Mouse (Mus musculus): Measurements from ENCODE around the gene Hoxb2. TPM values are rescaled to one million over a fixed set of nuclear protein-coding genes. Genes with fewer than 3 reads are reported as not detected.

Hoxb2 gene
- polyA plus RNA-seq, 1 experiment from 2014 or later, result 42.3 TPM

DNA sequence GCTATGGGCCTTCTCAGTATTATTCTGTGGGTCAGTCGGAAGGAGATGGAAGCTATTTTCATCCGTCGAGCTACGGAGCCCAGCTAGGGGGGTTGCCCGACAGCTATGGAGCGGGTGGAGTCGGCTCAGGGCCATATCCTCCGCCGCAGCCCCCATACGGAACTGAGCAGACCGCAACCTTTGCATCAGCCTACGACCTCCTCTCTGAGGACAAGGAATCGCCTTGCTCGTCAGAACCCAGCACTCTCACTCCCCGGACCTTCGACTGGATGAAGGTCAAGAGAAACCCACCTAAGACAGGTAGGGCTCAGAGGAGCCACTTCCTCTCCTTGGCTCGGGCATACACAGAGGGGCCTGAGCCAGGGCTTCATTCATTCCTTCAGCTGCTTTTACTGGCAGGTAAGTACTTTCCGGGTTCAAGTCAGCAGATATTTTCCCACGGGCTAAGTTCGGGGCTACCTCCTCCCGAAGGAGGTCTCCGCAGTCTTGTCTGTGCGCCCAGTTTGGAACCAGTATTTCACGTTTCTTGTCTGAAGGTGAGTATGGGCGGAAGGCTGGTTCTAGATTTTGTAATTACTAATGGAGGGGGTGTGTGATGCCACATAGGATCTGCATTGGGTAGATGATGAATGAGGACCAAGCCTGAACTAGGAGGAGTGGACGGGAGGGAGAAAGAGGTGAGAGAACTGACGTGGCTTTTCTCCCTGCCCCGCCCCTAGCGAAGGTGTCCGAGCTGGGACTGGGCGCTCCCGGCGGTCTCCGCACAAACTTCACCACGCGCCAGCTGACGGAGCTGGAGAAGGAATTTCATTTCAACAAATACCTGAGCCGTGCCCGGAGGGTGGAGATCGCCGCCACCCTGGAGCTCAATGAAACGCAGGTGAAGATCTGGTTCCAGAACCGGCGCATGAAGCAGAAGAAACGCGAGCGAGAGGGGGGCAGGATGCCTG, 16.0 kb downstream of the Hoxb2 start:
- peak overlapping the region; percentile 32 for H3K9ac ChIP-seq (ENCODE audit: low read depth, low read length)
- ATAC-seq (replicated peaks; ENCODE audit: low FRiP score, low read depth) (peak; percentile 67; the same call in 1 of the 2 replicates), DNase-seq (ENCODE audit: low spot score) (peak; percentile 55)
- no peaks in the 10 kb centered on the region for H3K36me3 ChIP-seq (ENCODE audit: insufficient read depth, low read length)
- H3K4me2 ChIP-seq (ENCODE audit: low read length), result peak overlapping the region; percentile 46
- WGBS, result 7% methylated on average over 47 of the region's 47 CpGs
- peaks cover 3% of the 10 kb centered on the region; the same call in 1 of the 2 replicates for H3K4me1 ChIP-seq (replicated peaks; ENCODE audit: insufficient read depth, low read length)
- H3K9me3 ChIP-seq (replicated peaks; ENCODE audit: low read length), result no peaks in the 10 kb centered on the region
- H3K27me3 ChIP-seq (ENCODE audit: insufficient read depth, low read length), result no peaks in the 10 kb centered on the region; the same call in 1 of the 2 replicates
- H3K4me3 ChIP-seq (replicated peaks; ENCODE audit: low read depth, low read length), result peak overlapping the region; percentile 10; the same call in 1 of the 2 replicates
- TF ChIP-seq CTCF (IDR thresholded peaks at IDR 0.05; ENCODE audit: low read depth), result no peak; the same call in 1 of the 2 replicates
- H3K27ac ChIP-seq, result no peak overlapping the region

- ATAC-seq (replicated peaks; ENCODE audit: low FRiP score, low read depth) (no peak), DNase-seq (ENCODE audit: low spot score) (no peak)
- H3K9ac ChIP-seq (ENCODE audit: low read depth, low read length), result no peak overlapping the region
- H3K4me1 ChIP-seq (replicated peaks; ENCODE audit: insufficient read depth, low read length), result peaks cover 3% of the 10 kb centered on the region; the same call in 1 of the 2 replicates
- no peak for TF ChIP-seq CTCF (IDR thresholded peaks at IDR 0.05; ENCODE audit: low read depth)
- H3K27ac ChIP-seq, result no peak overlapping the region
- no peaks in the 10 kb centered on the region for H3K9me3 ChIP-seq (replicated peaks; ENCODE audit: low read length)
- no peak overlapping the region for H3K4me3 ChIP-seq (replicated peaks; ENCODE audit: low read depth, low read length)
- no peaks in the 10 kb centered on the region; the same call in 1 of the 2 replicates for H3K27me3 ChIP-seq (ENCODE audit: insufficient read depth, low read length)
- 65% methylated on average over 6 of the region's 6 CpGs for WGBS
- H3K36me3 ChIP-seq (ENCODE audit: insufficient read depth, low read length), result no peaks in the 10 kb centered on the region
- peak overlapping the region; percentile 46; the same call in 1 of the 2 replicates for H3K4me2 ChIP-seq (ENCODE audit: low read length)
Observed at GRCm38 (mm10) chr11:96367141-96367540, 16.8 kb downstream of the Hoxb2 start.

GRCm38 (mm10) chr11:96368686-96369085, 18.4 kb downstream of the Hoxb2 start:
- Histone ChIP-seq H3K27me3 (ENCODE audit: insufficient read depth, low read length) (no peaks in the 10 kb centered on the region; the same call in 1 of the 2 replicates), H3K4me3 (replicated peaks; ENCODE audit: low read depth, low read length) (no peak overlapping the region), H3K4me1 (replicated peaks; ENCODE audit: insufficient read depth, low read length) (peaks cover 7% of the 10 kb centered on the region), H3K27ac (no peak overlapping the region), H3K4me2 (ENCODE audit: low read length) (no peak overlapping the region), H3K9ac (ENCODE audit: low read depth, low read length) (no peak overlapping the region), H3K36me3 (ENCODE audit: insufficient read depth, low read length) (no peaks in the 10 kb centered on the region), H3K9me3 (replicated peaks; ENCODE audit: low read length) (no peaks in the 10 kb centered on the region)
- ATAC-seq (replicated peaks; ENCODE audit: low FRiP score, low read depth) (no peak), DNase-seq (ENCODE audit: low spot score) (no peak)
- TF ChIP-seq CTCF (IDR thresholded peaks at IDR 0.05; ENCODE audit: low read depth), result no peak
- 42% methylated on average over 5 of the region's 5 CpGs for WGBS

- WGBS, result 66% methylated on average over 7 of the region's 7 CpGs
- TF ChIP-seq CTCF (IDR thresholded peaks at IDR 0.05; ENCODE audit: low read depth), result no peak
- peaks cover 6% of the 10 kb centered on the region for H3K4me1 ChIP-seq (replicated peaks; ENCODE audit: insufficient read depth, low read length)
Observed at GRCm38 (mm10) chr11:96369140-96369539, 18.8 kb downstream of the Hoxb2 start.

DNA sequence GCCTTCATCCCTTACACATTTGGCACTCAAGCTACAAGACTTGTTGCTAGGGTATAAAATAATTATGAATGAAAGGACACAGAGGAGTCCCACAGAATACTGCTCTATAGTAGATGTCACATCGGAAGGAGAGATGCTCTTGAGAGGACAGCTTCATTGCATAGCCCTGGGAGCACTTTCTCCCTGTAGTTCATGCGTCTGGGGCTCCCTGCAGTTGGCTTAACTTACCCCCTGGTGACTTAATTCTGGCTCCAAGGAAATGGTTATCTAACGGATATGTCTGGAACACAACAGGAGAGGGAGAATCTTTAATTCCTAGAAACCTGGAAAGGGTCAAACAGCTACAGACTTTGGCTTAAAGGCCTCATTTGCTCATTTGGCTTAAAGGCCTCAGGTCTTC, 21.4 kb downstream of the Hoxb2 start:
- ATAC-seq (replicated peaks; ENCODE audit: low FRiP score, low read depth), result no peak

More at GRCm38 (mm10) chr11:96369140-96369539, 18.8 kb downstream of the Hoxb2 start:
- Histone ChIP-seq H3K36me3 (ENCODE audit: insufficient read depth, low read length) (no peaks in the 10 kb centered on the region), H3K27me3 (ENCODE audit: insufficient read depth, low read length) (no peaks in the 10 kb centered on the region; the same call in 1 of the 2 replicates), H3K4me2 (ENCODE audit: low read length) (no peak overlapping the region), H3K9ac (ENCODE audit: low read depth, low read length) (no peak overlapping the region), H3K27ac (no peak overlapping the region), H3K4me3 (replicated peaks; ENCODE audit: low read depth, low read length) (no peak overlapping the region), H3K9me3 (replicated peaks; ENCODE audit: low read length) (no peaks in the 10 kb centered on the region)
- DNase-seq (ENCODE audit: low spot score) (no peak), ATAC-seq (replicated peaks; ENCODE audit: low FRiP score, low read depth) (no peak)

DNA sequence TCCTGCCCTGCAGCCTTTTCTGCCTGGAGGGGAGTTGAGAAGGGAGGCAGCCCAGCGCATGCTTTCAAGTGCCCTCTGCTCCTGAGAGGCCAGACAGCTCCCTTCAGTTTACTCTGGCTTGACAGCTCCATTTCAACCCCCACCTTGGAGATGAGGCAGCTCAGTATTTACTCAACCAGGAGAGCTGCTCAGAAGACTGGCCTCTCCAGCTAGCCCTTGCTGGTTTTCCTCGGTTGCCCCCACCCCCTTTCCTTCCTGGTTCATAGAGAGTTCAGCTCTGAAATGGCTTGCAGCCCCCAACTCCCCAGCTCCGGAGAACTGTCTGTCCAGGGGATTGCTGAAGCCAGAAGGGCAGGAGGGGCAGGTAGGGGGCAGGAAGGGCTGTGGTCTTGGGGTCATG, 22.2 kb downstream of the Hoxb2 start:
- H3K9me3 ChIP-seq (replicated peaks; ENCODE audit: low read length), result no peaks in the 10 kb centered on the region
- peak; percentile 49; the same call in 1 of the 2 replicates for ATAC-seq (replicated peaks; ENCODE audit: low FRiP score, low read depth)
- DNase-seq (ENCODE audit: low spot score), result peak; percentile 85
- H3K9ac ChIP-seq (ENCODE audit: low read depth, low read length), result no peak overlapping the region
- H3K4me3 ChIP-seq (replicated peaks; ENCODE audit: low read depth, low read length), result no peak overlapping the region
- no peak overlapping the region for H3K27ac ChIP-seq
- WGBS, result 5% methylated on average over 3 of the region's 3 CpGs
- H3K36me3 ChIP-seq (ENCODE audit: insufficient read depth, low read length), result no peaks in the 10 kb centered on the region
- no peak overlapping the region for H3K4me2 ChIP-seq (ENCODE audit: low read length)
- H3K27me3 ChIP-seq (ENCODE audit: insufficient read depth, low read length), result no peaks in the 10 kb centered on the region
- no peak for TF ChIP-seq CTCF (IDR thresholded peaks at IDR 0.05; ENCODE audit: low read depth)
- H3K4me1 ChIP-seq (replicated peaks; ENCODE audit: insufficient read depth, low read length), result peaks cover 6% of the 10 kb centered on the region; the same call in 1 of the 2 replicates

More for the DNA sequence above, 21.4 kb downstream of the Hoxb2 start:
- Histone ChIP-seq H3K36me3 (ENCODE audit: insufficient read depth, low read length) (no peaks in the 10 kb centered on the region), H3K9me3 (replicated peaks; ENCODE audit: low read length) (no peaks in the 10 kb centered on the region), H3K4me2 (ENCODE audit: low read length) (no peak overlapping the region), H3K4me3 (replicated peaks; ENCODE audit: low read depth, low read length) (no peak overlapping the region), H3K9ac (ENCODE audit: low read depth, low read length) (no peak overlapping the region), H3K4me1 (replicated peaks; ENCODE audit: insufficient read depth, low read length) (peaks cover 6% of the 10 kb centered on the region; the same call in 1 of the 2 replicates), H3K27ac (no peak overlapping the region), H3K27me3 (ENCODE audit: insufficient read depth, low read length) (no peaks in the 10 kb centered on the region)
- DNase-seq (ENCODE audit: low spot score), result no peak
- no peak for TF ChIP-seq CTCF (IDR thresholded peaks at IDR 0.05; ENCODE audit: low read depth)
- WGBS, result 66% methylated on average over 3 of the region's 3 CpGs
